Mouse (Mus musculus) layer of hippocampus, adult 9-10 months (tissue): ENCODE measurements around the gene Fcnb.

Experiments
- DNase-seq: peaks from one replicate; pipeline ENCODE4 v3.0.0; 2022; ENCODE audit warnings: low spot score

Fcnb gene

GRCm38 (mm10) chr2:28031860-28032259 lies 52.8 kb downstream of the Fcnb start:
- DNase-seq: no peak
